Mouse (Mus musculus) intestine, embryonic 16.5 days (tissue): ENCODE data around the gene Carm1. TPM values are rescaled to one million over a fixed set of nuclear protein-coding genes. Genes with fewer than 3 reads are reported as not detected.
"Not testable (repeated sequence)": the region's sequence is repeated elsewhere in the genome, so short reads cannot be mapped to it uniquely, and the experiment has no call there.

Source experiments
- ATAC-seq: fragments of 200-750 bp; cut with Nextera tagmentation; 2 replicates; pipeline ENCODE4 v1.8.0; 2017; ENCODE audit warnings: moderate TSS enrichment, moderate library complexity
- H3K27ac ChIP-seq: fragments of 300-500 bp; sonication (generic); 2 replicates; pipeline ENCODE4 v1.5.1; 2014; ENCODE audit warnings: mild to moderate bottlenecking, low read length
- H3K27me3 ChIP-seq: fragments of 300-500 bp; sonication (generic); replicated peaks from 2 replicates; pipeline ENCODE4 v1.6.1; 2014; ENCODE audit warnings: low read length, control low read depth, mixed read lengths; ENCODE audit not compliant: control insufficient read depth, insufficient read depth
- H3K36me3 ChIP-seq: fragments of 300-500 bp; sonication (generic); 2 replicates; pipeline ENCODE4 v1.6.1; 2014; ENCODE audit warnings: low read length, control low read depth; ENCODE audit not compliant: control insufficient read depth, insufficient read depth
- H3K4me1 ChIP-seq: fragments of 300-500 bp; sonication (generic); 2 replicates; pipeline ENCODE4 v1.6.1; 2014; ENCODE audit warnings: low read length, control low read depth, mixed read lengths; ENCODE audit not compliant: control insufficient read depth, insufficient read depth
- H3K4me2 ChIP-seq: fragments of 300-500 bp; sonication (generic); 2 replicates; pipeline ENCODE4 v1.6.1; 2014; ENCODE audit warnings: low read depth, low read length, control low read depth
- H3K4me3 ChIP-seq: fragments of 300-500 bp; sonication (generic); 2 replicates; pipeline ENCODE4 v1.5.1; 2014; ENCODE audit warnings: mild to moderate bottlenecking, low read length
- H3K9ac ChIP-seq: fragments of 300-500 bp; sonication (generic); 2 replicates; pipeline ENCODE4 v1.6.1; 2014; ENCODE audit warnings: low read depth, low read length
- H3K9me3 ChIP-seq: fragments of 300-500 bp; sonication (generic); 2 replicates; pipeline ENCODE4 v1.6.1; 2016; ENCODE audit warnings: low read length, control low read depth; ENCODE audit not compliant: control insufficient read depth
- WGBS: fragments of 180-500 bp; shearing (Covaris S2); extraction: QIAGEN DNeasy Blood & Tissue Kit; methylation state at CpG from one replicate; pipeline ENCODE4 v1.1.7; 2014; 5-methylcytosine and 5-hydroxymethylcytosine counted together
- polyA plus RNA-seq: library from polyadenylated mRNA; unstranded; fragments of >200 nt; fragmentation: Nextera tagmentation; extraction: Ambion mirVana; gene quantifications from 2 replicates; pipeline ENCODE4 v1.2.1, GENCODE M21; 2015

The Carm1 gene
- polyA plus RNA-seq, 1 experiment from 2014 or later: 15.1 TPM

- H3K4me3 ChIP-seq: peak overlapping the region; percentile 80
- no peak for ATAC-seq
- peaks cover 17% of the 10 kb centered on the region for H3K36me3 ChIP-seq
- no peaks in the 10 kb centered on the region for H3K9me3 ChIP-seq
- H3K27ac ChIP-seq: peak overlapping the region; percentile 94
- H3K4me2 ChIP-seq: peak overlapping the region; percentile 88
- peak overlapping the region; percentile 81 for H3K9ac ChIP-seq
- 1% methylated on average over 7 of the region's 7 CpGs for WGBS
- peaks cover 17% of the 10 kb centered on the region for H3K4me1 ChIP-seq
- no peaks in the 10 kb centered on the region for H3K27me3 ChIP-seq
Observed at GRCm38 (mm10) chr9:21510689-21511015, 36.0 kb upstream of the Carm1 start.

GRCm38 (mm10) chr9:21511052-21511451 is 35.6 kb upstream of the Carm1 start:
- WGBS: 79% methylated on average over 9 of the region's 9 CpGs
- H3K9me3 ChIP-seq: no peaks in the 10 kb centered on the region
- H3K4me1 ChIP-seq: peaks cover 17% of the 10 kb centered on the region
- H3K4me3 ChIP-seq: peak overlapping the region; percentile 80
- H3K36me3 ChIP-seq: peaks cover 16% of the 10 kb centered on the region
- ATAC-seq: no peak
- no peaks in the 10 kb centered on the region for H3K27me3 ChIP-seq
- peak overlapping the region; percentile 94 for H3K27ac ChIP-seq
- peak overlapping the region; percentile 88 for H3K4me2 ChIP-seq
- H3K9ac ChIP-seq: peak overlapping the region; percentile 81

GRCm38 (mm10) chr9:21513466-21513865 is 33.2 kb upstream of the Carm1 start:
- H3K27me3 ChIP-seq: no peaks in the 10 kb centered on the region
- peaks cover 15% of the 10 kb centered on the region for H3K4me1 ChIP-seq
- 97% methylated on average over 4 of the region's 4 CpGs for WGBS
- H3K9me3 ChIP-seq: no peaks in the 10 kb centered on the region
- H3K4me2 ChIP-seq: no peak overlapping the region
- H3K9ac ChIP-seq: no peak overlapping the region
- H3K4me3 ChIP-seq: no peak overlapping the region
- no peak for ATAC-seq
- no peaks in the 10 kb centered on the region for H3K36me3 ChIP-seq
- no peak overlapping the region for H3K27ac ChIP-seq

GRCm38 (mm10) chr9:21517947-21518495 is 28.7 kb upstream of the Carm1 start:
- Histone ChIP-seq H3K4me3 (no peak overlapping the region), H3K9me3 (no peaks in the 10 kb centered on the region), H3K36me3 (no peaks in the 10 kb centered on the region), H3K4me2 (no peak overlapping the region), H3K4me1 (no peaks in the 10 kb centered on the region), H3K9ac (no peak overlapping the region), H3K27ac (no peak overlapping the region), H3K27me3 (no peaks in the 10 kb centered on the region)
- ATAC-seq: no peak
- WGBS: 67% methylated on average over 6 of the region's 6 CpGs

- not testable (repeated sequence) for H3K27ac ChIP-seq, H3K9ac ChIP-seq, H3K36me3 ChIP-seq, H3K4me3 ChIP-seq, H3K4me2 ChIP-seq, ATAC-seq, H3K4me1 ChIP-seq, H3K9me3 ChIP-seq, H3K27me3 ChIP-seq
- 74% methylated on average over 6 of the region's 6 CpGs for WGBS
Observed at GRCm38 (mm10) chr9:21518690-21519089, 28.0 kb upstream of the Carm1 start.

- no peak for ATAC-seq
- Histone ChIP-seq H3K27me3 (no peaks in the 10 kb centered on the region), H3K27ac (no peak overlapping the region)
Observed at GRCm38 (mm10) chr9:21525142-21525936, 21.4 kb upstream of the Carm1 start.

GRCm38 (mm10) chr9:21525937-21526633 is 20.6 kb upstream of the Carm1 start, which contains the start of gene AB124611:
TSS of gene AB124611 (plus strand) at chr9:21526176.
- Histone ChIP-seq H3K9ac (peak within 1 kb of the TSS; percentile 24; the same call in 1 of the 2 replicates), H3K4me2 (no peak within 1 kb of the TSS), H3K9me3 (no peaks in the 10 kb centered on the region), H3K27ac (no peak within 1 kb of the TSS), H3K4me3 (no peak within 1 kb of the TSS), H3K27me3 (no peaks in the 10 kb centered on the region), H3K36me3 (no peaks in the 10 kb centered on the region), H3K4me1 (no peaks in the 10 kb centered on the region)
- 58% methylated on average over 14 of the region's 14 CpGs for WGBS
- ATAC-seq: no peak

More at GRCm38 (mm10) chr9:21525142-21525936, 21.4 kb upstream of the Carm1 start:
- H3K4me3 ChIP-seq: no peak overlapping the region
- H3K4me2 ChIP-seq: no peak overlapping the region
- H3K4me1 ChIP-seq: no peaks in the 10 kb centered on the region
- H3K9ac ChIP-seq: no peak overlapping the region
- 73% methylated on average over 7 of the region's 7 CpGs for WGBS
- H3K36me3 ChIP-seq: no peaks in the 10 kb centered on the region
- no peaks in the 10 kb centered on the region for H3K9me3 ChIP-seq

GRCm38 (mm10) chr9:21526634-21526944 is 20.1 kb upstream of the Carm1 start:
- Histone ChIP-seq H3K4me2 (no peak overlapping the region), H3K9me3 (no peaks in the 10 kb centered on the region), H3K4me1 (no peaks in the 10 kb centered on the region), H3K4me3 (no peak overlapping the region), H3K27ac (no peak overlapping the region), H3K27me3 (no peaks in the 10 kb centered on the region), H3K36me3 (no peaks in the 10 kb centered on the region), H3K9ac (0 out of 2 replicates have a peak overlapping the region, but pooled peaks have one; percentile 24)
- no peak for ATAC-seq
- 71% methylated on average over 3 of the region's 3 CpGs for WGBS

- no peaks in the 10 kb centered on the region for H3K36me3 ChIP-seq
- H3K27ac ChIP-seq: no peak overlapping the region
- H3K27me3 ChIP-seq: no peaks in the 10 kb centered on the region
- no peak overlapping the region for H3K4me2 ChIP-seq
- WGBS: 97% methylated on average over 2 of the region's 2 CpGs
- no peaks in the 10 kb centered on the region for H3K9me3 ChIP-seq
- no peak overlapping the region for H3K4me3 ChIP-seq
- H3K4me1 ChIP-seq: no peaks in the 10 kb centered on the region
- no peak for ATAC-seq
- no peak overlapping the region for H3K9ac ChIP-seq
Observed at GRCm38 (mm10) chr9:21527100-21527801, 19.4 kb upstream of the Carm1 start.
